Mouse (Mus musculus) urinary bladder, postnatal 36 days (tissue): Measurements from ENCODE around the gene Slco1a4.
"Not testable (repeated sequence)": the region's sequence is repeated elsewhere in the genome, so short reads cannot be mapped to it uniquely, and the experiment has no call there.

ENCODE experiments used
- DNase-seq, 2 experiments: peaks; one replicate each; pipeline ENCODE4 v3.0.0; 2022; ENCODE audit warnings: low spot score in 2 of 2, mixed read lengths in 1 of 2

Gene Slco1a4

GRCm38 (mm10) chr6:141856085-141856484, at the start of gene Slco1a4:
Gene Slco1a4, minus strand, starts transcription at chr6:141856199.
- no peak for DNase-seq

GRCm38 (mm10) chr6:141898197-141898596, 42.2 kb upstream of the Slco1a4 start:
- DNase-seq, result no peak

- no peak for DNase-seq
Observed at GRCm38 (mm10) chr6:141889723-141890122, 33.7 kb upstream of the Slco1a4 start.

DNA sequence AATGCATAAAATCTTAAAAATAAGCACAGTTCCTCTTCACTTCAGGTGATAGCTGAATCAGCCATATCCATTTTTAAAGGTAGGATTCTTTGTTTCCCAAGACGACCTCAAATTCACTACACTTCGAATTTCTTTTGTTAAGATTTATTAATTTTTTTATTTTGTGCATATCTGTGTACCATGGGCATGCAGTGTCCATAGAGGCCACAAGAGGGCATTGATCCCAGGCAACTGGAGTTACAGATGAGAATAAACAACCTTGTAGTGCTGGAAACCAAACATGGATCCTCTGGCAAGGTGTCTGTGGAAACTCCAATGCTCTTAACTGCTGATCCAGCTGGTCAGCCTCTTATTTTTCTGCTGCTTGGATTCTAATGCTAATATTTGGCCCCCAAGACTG, 32.2 kb upstream of the Slco1a4 start:
- no peak for DNase-seq

GRCm38 (mm10) chr6:141882581-141882980, 26.6 kb upstream of the Slco1a4 start:
- DNase-seq, result no peak

DNA sequence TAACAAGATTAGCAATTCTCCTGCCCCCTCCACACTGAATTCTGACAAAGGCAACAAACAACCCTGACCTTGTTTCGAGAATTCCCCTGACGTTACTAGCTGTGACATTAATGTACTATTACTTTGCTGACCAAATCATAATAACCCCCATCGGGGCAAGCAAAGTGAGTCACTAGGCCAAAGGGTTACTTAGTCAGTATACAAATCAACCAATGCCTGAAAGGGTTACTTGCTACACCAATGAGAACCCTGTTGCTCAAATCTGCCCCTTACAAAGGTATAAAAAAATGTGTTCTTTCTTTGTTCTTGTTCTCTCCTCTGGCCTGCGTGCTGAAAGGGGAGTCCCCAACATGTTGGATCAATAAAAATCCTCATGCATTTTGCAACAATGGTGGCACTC, 19.7 kb upstream of the Slco1a4 start:
- not testable (repeated sequence) for DNase-seq

DNA sequence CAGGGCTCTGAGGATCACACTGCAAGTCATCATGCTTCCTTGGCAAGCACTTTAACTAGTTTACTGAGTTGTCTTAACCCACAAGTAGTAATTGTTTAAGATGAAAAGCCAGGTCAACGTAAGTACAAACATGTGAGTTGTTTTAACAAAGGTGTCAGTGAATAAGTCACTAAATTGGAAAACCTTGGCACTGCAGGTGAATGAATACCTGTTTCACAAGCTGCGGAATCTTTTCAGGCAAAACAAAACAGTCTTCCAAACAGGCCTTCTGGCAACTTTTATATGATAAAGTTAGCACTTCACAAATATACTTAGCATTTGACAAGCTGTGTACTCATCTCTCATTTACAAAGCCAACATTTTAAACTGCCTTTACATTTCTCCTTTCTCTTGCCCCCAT, 15.7 kb upstream of the Slco1a4 start:
- DNase-seq, result no peak

DNA sequence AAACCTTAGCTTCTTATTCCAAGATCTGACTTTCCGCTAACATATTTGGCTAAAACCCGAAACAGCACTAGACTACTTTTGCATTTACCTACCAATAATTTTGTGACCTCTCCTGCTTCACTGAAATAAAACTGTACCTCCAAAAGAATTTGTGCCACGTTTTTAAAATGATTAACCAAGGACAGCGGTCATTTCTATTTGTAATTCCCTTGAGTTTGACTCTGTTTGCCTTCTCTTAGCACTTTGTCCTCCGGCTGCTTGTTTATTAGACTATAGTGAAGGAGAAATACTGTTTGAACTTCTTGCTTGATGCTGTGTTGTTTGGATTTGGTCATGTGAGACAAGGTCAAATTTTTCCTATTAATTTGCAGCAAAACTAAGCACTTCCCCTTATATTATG, 12.7 kb upstream of the Slco1a4 start:
- no peak for DNase-seq

DNA sequence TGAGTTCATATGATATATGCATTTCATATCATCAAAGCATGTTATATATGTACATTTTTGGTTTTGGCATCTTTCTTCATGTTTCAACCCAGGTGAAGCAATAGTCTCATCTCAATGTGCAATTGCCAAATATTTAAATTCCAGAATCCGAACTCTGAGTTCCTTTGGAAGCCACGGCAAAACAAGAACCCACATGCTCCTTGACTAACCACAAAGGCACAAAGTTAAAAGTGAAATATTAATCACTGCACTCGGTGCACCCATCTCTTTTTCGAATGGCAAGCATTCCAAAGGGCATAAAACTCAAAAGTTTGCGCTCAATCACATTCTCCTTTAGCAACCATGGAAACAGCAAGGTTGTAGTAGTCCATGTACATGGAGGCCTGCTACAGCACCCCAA, 10.0 kb upstream of the Slco1a4 start:
- DNase-seq, result no peak

DNA sequence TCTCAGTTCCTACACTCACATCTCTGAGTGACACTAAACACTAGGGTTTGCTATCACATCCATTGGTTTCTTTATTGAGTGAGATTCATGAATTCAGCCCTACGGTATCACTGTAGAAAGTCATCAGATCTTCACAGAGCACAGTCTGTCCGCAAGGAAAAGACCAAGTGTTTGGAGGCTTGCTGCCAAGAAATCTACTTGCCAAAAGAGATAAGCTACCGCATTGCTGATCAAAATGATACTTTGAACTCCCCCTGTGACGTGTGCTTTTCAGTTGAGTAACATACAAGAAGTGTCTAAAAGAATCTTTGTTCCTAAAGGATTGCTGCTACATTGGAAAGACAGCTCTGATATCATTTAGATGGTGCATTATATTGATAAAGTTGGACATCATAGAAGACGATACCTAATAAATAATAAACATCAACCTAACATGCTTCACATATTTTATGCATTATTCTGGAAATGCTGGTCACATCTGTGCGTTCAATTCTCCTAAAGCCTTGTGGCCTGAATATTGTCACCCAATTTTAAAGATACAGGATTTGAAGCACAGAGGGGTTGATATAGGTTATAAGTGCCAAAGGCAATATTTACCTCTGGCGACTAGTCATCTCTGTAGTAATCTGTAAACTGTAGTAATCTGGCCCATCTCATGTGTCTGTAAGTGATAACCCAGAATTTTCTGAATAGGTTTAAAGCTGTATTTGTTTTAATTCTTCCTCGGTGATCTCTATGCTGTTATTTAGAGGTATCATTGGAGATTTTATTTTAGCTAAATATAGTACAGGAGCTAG, 1.9 kb upstream of the Slco1a4 start:
- DNase-seq, result no peak

- DNase-seq, result no peak
Observed at GRCm38 (mm10) chr6:141853616-141854015, 2.4 kb downstream of the Slco1a4 start.

DNA sequence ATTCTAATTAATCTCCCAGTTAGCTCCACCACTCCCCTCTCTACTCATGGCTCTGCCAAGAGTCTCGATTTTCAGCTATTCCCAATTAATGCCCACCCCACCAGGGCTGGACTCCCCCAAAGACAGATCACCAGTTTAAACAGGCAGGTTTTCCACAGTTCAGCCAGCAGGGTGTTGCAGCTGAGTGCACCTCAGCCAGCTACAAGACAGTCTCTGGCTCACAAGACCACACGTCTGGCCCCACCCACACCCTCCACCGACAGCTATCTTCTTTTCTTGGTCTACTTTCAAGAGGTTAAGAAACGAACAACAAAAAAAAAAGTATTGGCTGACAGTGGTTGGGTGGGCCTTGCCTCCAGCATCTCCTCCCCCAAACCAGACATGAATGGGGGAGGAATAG, 6.9 kb downstream of the Slco1a4 start:
- peak in 1 of 2 experiments; percentile 1 for DNase-seq

DNA sequence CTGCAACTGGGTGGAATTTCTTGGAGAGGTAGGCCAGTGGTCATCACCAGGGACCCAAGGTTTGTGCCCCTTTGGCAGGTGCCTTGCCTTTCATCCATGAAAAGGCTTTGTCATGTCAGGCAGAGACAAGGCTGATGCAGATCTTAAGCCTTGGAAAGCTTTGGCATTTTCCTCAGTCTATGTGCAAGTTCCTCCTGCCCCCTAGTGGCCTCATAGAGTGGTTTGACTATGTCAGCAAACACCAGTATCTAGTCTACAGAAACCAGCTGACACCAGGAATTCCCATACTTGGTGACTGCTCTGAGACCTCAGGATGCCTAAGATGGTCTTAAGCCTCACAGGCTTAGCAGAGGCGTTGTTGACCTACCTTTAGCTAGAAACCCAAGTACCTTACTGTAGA, 58.2 kb downstream of the Slco1a4 start:
- DNase-seq, result peak in 1 of 2 experiments; percentile 10

- DNase-seq, result no peak
Observed at GRCm38 (mm10) chr6:141774476-141774875, 81.5 kb downstream of the Slco1a4 start.

DNA sequence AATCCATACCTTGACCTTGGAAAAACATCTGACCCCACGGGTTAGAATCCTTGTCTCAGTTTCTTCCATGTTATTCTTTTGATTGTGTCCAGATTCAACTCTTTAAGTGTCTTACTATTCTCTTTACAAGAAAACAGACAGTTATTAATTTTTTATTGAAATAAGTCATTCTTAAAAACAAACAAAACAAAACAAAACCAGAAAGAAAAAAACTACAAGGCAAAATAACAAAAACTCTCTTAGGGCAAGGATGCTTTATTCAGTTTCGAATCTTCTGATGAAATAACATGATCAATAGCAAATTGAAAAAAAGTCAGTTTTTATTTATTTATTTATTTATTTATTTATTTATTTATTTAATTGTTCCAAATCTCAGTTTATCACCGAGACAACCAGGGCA, 82.3 kb downstream of the Slco1a4 start, which contains the start of gene Gm5724:
Gene Gm5724 (minus strand): TSS at position 101 of the 400 bp plus-strand sequence.
- DNase-seq, result no peak
